Mouse (Mus musculus): ENCODE measurements around the gene Olfr894. TPM values are rescaled to one million over a fixed set of nuclear protein-coding genes. Genes with fewer than 3 reads are reported as not detected.
"Not testable (repeated sequence)": the region's sequence is repeated elsewhere in the genome, so short reads cannot be mapped to it uniquely, and the experiment has no call there.

Olfr894 gene
- not detected in 2 replicates for total RNA-seq (2014; rRNA removed)
- not detected in 2 replicates for polyA plus RNA-seq (2015; fragmentation: Nextera tagmentation; extraction: Ambion mirVana)

GRCm38 (mm10) chr9:38217755-38218154 is at the start of gene Olfr894:
Gene Olfr894, plus strand, starts transcription at chr9:38218055.
- Histone ChIP-seq H3K4me1 (ENCODE audit: insufficient read depth) (no peaks in the 10 kb centered on the region), H3K4me3 (ENCODE audit: low read depth, low read length) (no peak within 1 kb of the TSS), H3K36me3 (ENCODE audit: insufficient read depth) (no peaks in the 10 kb centered on the region), H3K9ac (no peak within 1 kb of the TSS), H3K27ac (ENCODE audit: low read depth, low read length) (no peak within 1 kb of the TSS), H3K4me2 (ENCODE audit: low read depth) (no peak within 1 kb of the TSS), H3K27me3 (ENCODE audit: insufficient read depth, low read length) (no peaks in the 10 kb centered on the region), H3K9me3 (ENCODE audit: low read length) (no peaks in the 10 kb centered on the region)
- DNase-seq (no peak), ATAC-seq (no peak)
- no peak for TF ChIP-seq CTCF (IDR thresholded peaks at IDR 0.05; ENCODE audit: low read depth)

- not testable (repeated sequence) for H3K9ac ChIP-seq; H3K36me3 ChIP-seq (ENCODE audit: insufficient read depth); H3K9me3 ChIP-seq (ENCODE audit: low read length); H3K4me1 ChIP-seq (ENCODE audit: insufficient read depth); H3K27ac ChIP-seq (ENCODE audit: low read depth, low read length); H3K27me3 ChIP-seq (ENCODE audit: insufficient read depth, low read length); ATAC-seq; DNase-seq; H3K4me3 ChIP-seq (ENCODE audit: low read depth, low read length); H3K4me2 ChIP-seq (ENCODE audit: low read depth)
- 37% methylated on average over 2 of the region's 2 CpGs for WGBS
These were observed 49.5 kb upstream of the Olfr894 start for GRCm38 (mm10) chr9:38168341-38168740.

DNA sequence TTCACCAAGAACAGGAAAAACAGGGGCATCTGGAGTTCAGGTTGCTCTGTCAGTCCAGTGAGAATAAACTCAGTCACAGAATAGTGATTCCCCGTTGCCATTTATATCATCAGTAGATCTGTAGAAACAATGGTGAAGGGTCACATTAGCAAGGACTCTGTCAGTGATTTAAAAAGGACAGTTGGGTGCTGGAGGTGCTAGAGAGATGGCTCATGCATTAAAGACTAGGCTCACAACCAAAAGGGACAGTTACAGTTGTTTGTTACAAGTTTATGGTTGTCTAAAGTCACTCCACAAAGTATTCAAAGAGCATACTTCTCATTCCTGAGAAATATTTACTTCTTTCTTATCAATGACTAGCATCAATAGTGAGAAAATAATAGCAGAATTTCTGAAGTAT is 37.1 kb upstream of the Olfr894 start, which contains the start of gene Olfr891:
Gene Olfr891, minus strand, starts transcription at position 101 of the 400 bp plus-strand sequence.
- H3K4me2 ChIP-seq (ENCODE audit: low read depth): no peak within 1 kb of the TSS
- no peaks in the 10 kb centered on the region for H3K27me3 ChIP-seq (ENCODE audit: insufficient read depth, low read length)
- H3K36me3 ChIP-seq (ENCODE audit: insufficient read depth): no peaks in the 10 kb centered on the region
- no peak within 1 kb of the TSS for H3K9ac ChIP-seq
- H3K9me3 ChIP-seq (ENCODE audit: low read length): 0 out of 2 replicates have a peak, but pooled peaks cover 3% of the 10 kb centered on the region
- H3K27ac ChIP-seq (ENCODE audit: low read depth, low read length): no peak within 1 kb of the TSS
- 88% methylated on average over 1 of the region's 1 CpGs for WGBS
- DNase-seq (no peak), ATAC-seq (no peak)
- no peak within 1 kb of the TSS for H3K4me3 ChIP-seq (ENCODE audit: low read depth, low read length)
- H3K4me1 ChIP-seq (ENCODE audit: insufficient read depth): no peaks in the 10 kb centered on the region
- TF ChIP-seq CTCF (IDR thresholded peaks at IDR 0.05; ENCODE audit: low read depth): no peak

- no peak within 1 kb of the TSS for H3K4me2 ChIP-seq (ENCODE audit: low read depth)
- WGBS: 89% methylated on average over 3 of the region's 3 CpGs
- no peaks in the 10 kb centered on the region for H3K36me3 ChIP-seq (ENCODE audit: insufficient read depth)
- H3K27me3 ChIP-seq (ENCODE audit: insufficient read depth, low read length): no peaks in the 10 kb centered on the region
- H3K27ac ChIP-seq (ENCODE audit: low read depth, low read length): no peak within 1 kb of the TSS
- TF ChIP-seq CTCF (IDR thresholded peaks at IDR 0.05; ENCODE audit: low read depth): no peak
- no peaks in the 10 kb centered on the region for H3K9me3 ChIP-seq (ENCODE audit: low read length)
- no peak within 1 kb of the TSS for H3K9ac ChIP-seq
- ATAC-seq (no peak), DNase-seq (no peak)
- no peak within 1 kb of the TSS for H3K4me3 ChIP-seq (ENCODE audit: low read depth, low read length)
- no peaks in the 10 kb centered on the region for H3K4me1 ChIP-seq (ENCODE audit: insufficient read depth)
These were observed 9.8 kb upstream of the Olfr894 start, which contains the start of gene Olfr893 for GRCm38 (mm10) chr9:38208065-38208464. Gene Olfr893, plus strand, starts transcription at chr9:38208365.

DNA sequence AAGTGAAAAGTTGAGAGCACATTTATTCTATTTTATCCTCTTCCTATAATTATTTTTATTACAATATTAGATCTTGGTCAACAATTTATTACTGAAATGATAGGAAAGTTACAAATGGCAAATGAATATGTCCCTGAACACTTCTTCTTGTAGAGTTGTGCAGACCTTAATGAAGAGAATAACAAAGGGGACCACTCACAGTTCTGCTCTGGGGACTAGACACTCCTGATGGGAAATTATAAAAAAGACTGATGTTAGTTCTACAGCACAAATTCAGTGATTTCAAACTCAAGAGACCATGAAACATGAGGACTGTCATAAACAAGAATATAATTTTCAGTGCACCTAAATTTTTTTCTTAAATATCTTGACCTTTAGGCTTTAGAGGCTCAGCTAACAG is 34.6 kb downstream of the Olfr894 start, which contains the start of gene Olfr143:
Gene Olfr143, plus strand, starts transcription at position 301 of the 400 bp plus-strand sequence.
- Histone ChIP-seq H3K36me3 (ENCODE audit: insufficient read depth) (no peaks in the 10 kb centered on the region), H3K9me3 (ENCODE audit: low read length) (no peaks in the 10 kb centered on the region), H3K4me3 (ENCODE audit: low read depth, low read length) (no peak within 1 kb of the TSS), H3K4me2 (ENCODE audit: low read depth) (no peak within 1 kb of the TSS), H3K27ac (ENCODE audit: low read depth, low read length) (no peak within 1 kb of the TSS), H3K4me1 (ENCODE audit: insufficient read depth) (no peaks in the 10 kb centered on the region), H3K9ac (no peak within 1 kb of the TSS), H3K27me3 (ENCODE audit: insufficient read depth, low read length) (no peaks in the 10 kb centered on the region)
- ATAC-seq (no peak), DNase-seq (no peak)
- no peak for TF ChIP-seq CTCF (IDR thresholded peaks at IDR 0.05; ENCODE audit: low read depth)

DNA sequence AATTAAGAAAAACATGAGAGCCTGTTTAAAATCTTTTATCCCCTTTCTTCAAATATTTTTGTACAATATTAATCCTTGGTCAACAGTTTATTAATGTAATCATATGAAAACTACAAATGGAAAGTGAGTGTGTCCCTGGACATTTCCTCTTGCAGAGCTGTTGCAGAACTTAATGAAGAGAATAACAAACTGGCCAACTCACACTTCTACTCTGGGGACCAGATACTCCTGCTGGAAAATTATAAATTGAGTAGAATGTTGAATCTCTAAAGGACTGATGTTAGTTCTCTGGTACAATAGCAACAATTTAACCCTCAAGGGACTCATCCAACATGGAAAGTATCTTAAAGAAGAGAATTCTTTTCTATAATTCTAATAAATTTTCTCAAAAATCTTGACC is 49.7 kb downstream of the Olfr894 start, which contains the start of gene Olfr895:
Gene Olfr895, plus strand, starts transcription at position 301 of the 400 bp plus-strand sequence.
- DNase-seq (no peak), ATAC-seq (no peak)
- TF ChIP-seq CTCF (IDR thresholded peaks at IDR 0.05; ENCODE audit: low read depth): no peak
- Histone ChIP-seq H3K4me2 (ENCODE audit: low read depth) (no peak within 1 kb of the TSS), H3K27me3 (ENCODE audit: insufficient read depth, low read length) (no peaks in the 10 kb centered on the region), H3K36me3 (ENCODE audit: insufficient read depth) (no peaks in the 10 kb centered on the region), H3K9ac (no peak within 1 kb of the TSS), H3K4me1 (ENCODE audit: insufficient read depth) (no peaks in the 10 kb centered on the region), H3K9me3 (ENCODE audit: low read length) (no peaks in the 10 kb centered on the region), H3K4me3 (ENCODE audit: low read depth, low read length) (no peak within 1 kb of the TSS), H3K27ac (ENCODE audit: low read depth, low read length) (no peak within 1 kb of the TSS)

Other genes with a start within 250 kb of the Olfr894 start
- not detected in 2 replicates for gene Olfr881, start 226.2 kb upstream of the Olfr894 start, total RNA-seq (2014; rRNA removed)
- gene Olfr881, start 226.2 kb upstream of the Olfr894 start, polyA plus RNA-seq (2015; fragmentation: Nextera tagmentation; extraction: Ambion mirVana): not detected in 2 replicates
- gene Olfr883, start 192.2 kb upstream of the Olfr894 start, total RNA-seq (2014; rRNA removed): not detected in 2 replicates
- not detected in 2 replicates for gene Olfr883, start 192.2 kb upstream of the Olfr894 start, polyA plus RNA-seq (2015; fragmentation: Nextera tagmentation; extraction: Ambion mirVana)
- not detected in 2 replicates for gene Olfr884, start 171.5 kb upstream of the Olfr894 start, total RNA-seq (2014; rRNA removed)
- gene Olfr884, start 171.5 kb upstream of the Olfr894 start, polyA plus RNA-seq (2015; fragmentation: Nextera tagmentation; extraction: Ambion mirVana): not detected in 2 replicates
- gene Olfr885, start 156.7 kb upstream of the Olfr894 start, total RNA-seq (2014; rRNA removed): not detected in 2 replicates
- gene Olfr885, start 156.7 kb upstream of the Olfr894 start, polyA plus RNA-seq (2015; fragmentation: Nextera tagmentation; extraction: Ambion mirVana): not detected in 2 replicates
- not detected in 2 replicates for gene Olfr887, start 134.0 kb upstream of the Olfr894 start, total RNA-seq (2014; rRNA removed)
- not detected in 2 replicates for gene Olfr887, start 134.0 kb upstream of the Olfr894 start, polyA plus RNA-seq (2015; fragmentation: Nextera tagmentation; extraction: Ambion mirVana)
- gene Olfr888, start 109.9 kb upstream of the Olfr894 start, total RNA-seq (2014; rRNA removed): not detected in 2 replicates
- gene Olfr888, start 109.9 kb upstream of the Olfr894 start, polyA plus RNA-seq (2015; fragmentation: Nextera tagmentation; extraction: Ambion mirVana): not detected in 2 replicates
- gene Olfr889, start 102.9 kb upstream of the Olfr894 start, total RNA-seq (2014; rRNA removed): not detected in 2 replicates
- gene Olfr889, start 102.9 kb upstream of the Olfr894 start, polyA plus RNA-seq (2015; fragmentation: Nextera tagmentation; extraction: Ambion mirVana): 0.02 and 0.04 TPM in 2 replicates
- not detected in 2 replicates for gene Olfr890, start 75.5 kb upstream of the Olfr894 start, total RNA-seq (2014; rRNA removed)
- not detected in 2 replicates for gene Olfr890, start 75.5 kb upstream of the Olfr894 start, polyA plus RNA-seq (2015; fragmentation: Nextera tagmentation; extraction: Ambion mirVana)
- not detected in 2 replicates for gene Olfr891, start 37.2 kb upstream of the Olfr894 start, total RNA-seq (2014; rRNA removed)
- not detected in 2 replicates for gene Olfr891, start 37.2 kb upstream of the Olfr894 start, polyA plus RNA-seq (2015; fragmentation: Nextera tagmentation; extraction: Ambion mirVana)
- gene Olfr893, start 9.7 kb upstream of the Olfr894 start, total RNA-seq (2014; rRNA removed): not detected in 2 replicates
- gene Olfr893, start 9.7 kb upstream of the Olfr894 start, polyA plus RNA-seq (2015; fragmentation: Nextera tagmentation; extraction: Ambion mirVana): not detected in 2 replicates
- not detected in 2 replicates for gene Olfr143, start 34.7 kb downstream of the Olfr894 start, total RNA-seq (2014; rRNA removed)
- gene Olfr143, start 34.7 kb downstream of the Olfr894 start, polyA plus RNA-seq (2015; fragmentation: Nextera tagmentation; extraction: Ambion mirVana): not detected in 2 replicates
- gene Olfr895, start 49.8 kb downstream of the Olfr894 start, total RNA-seq (2014; rRNA removed): not detected in 2 replicates
- not detected in 2 replicates for gene Olfr895, start 49.8 kb downstream of the Olfr894 start, polyA plus RNA-seq (2015; fragmentation: Nextera tagmentation; extraction: Ambion mirVana)
- gene Olfr896-ps1, start 73.1 kb downstream of the Olfr894 start, total RNA-seq (2014; rRNA removed): not detected in 2 replicates
- gene Olfr896-ps1, start 73.1 kb downstream of the Olfr894 start, polyA plus RNA-seq (2015; fragmentation: Nextera tagmentation; extraction: Ambion mirVana): not detected in 2 replicates
- gene Olfr25, start 111.0 kb downstream of the Olfr894 start, total RNA-seq (2014; rRNA removed): not detected in 2 replicates
- gene Olfr25, start 111.0 kb downstream of the Olfr894 start, polyA plus RNA-seq (2015; fragmentation: Nextera tagmentation; extraction: Ambion mirVana): not detected in 2 replicates
- gene Olfr898, start 130.4 kb downstream of the Olfr894 start, total RNA-seq (2014; rRNA removed): not detected in 2 replicates
- gene Olfr898, start 130.4 kb downstream of the Olfr894 start, polyA plus RNA-seq (2015; fragmentation: Nextera tagmentation; extraction: Ambion mirVana): not detected in 2 replicates
- gene Olfr250, start 148.8 kb downstream of the Olfr894 start, total RNA-seq (2014; rRNA removed): not detected in 2 replicates
- not detected in 2 replicates for gene Olfr250, start 148.8 kb downstream of the Olfr894 start, polyA plus RNA-seq (2015; fragmentation: Nextera tagmentation; extraction: Ambion mirVana)
- gene Olfr251, start 159.0 kb downstream of the Olfr894 start, total RNA-seq (2014; rRNA removed): not detected in 2 replicates
- not detected in 2 replicates for gene Olfr251, start 159.0 kb downstream of the Olfr894 start, polyA plus RNA-seq (2015; fragmentation: Nextera tagmentation; extraction: Ambion mirVana)
- not detected in 2 replicates for gene Olfr147, start 183.6 kb downstream of the Olfr894 start, total RNA-seq (2014; rRNA removed)
- gene Olfr147, start 183.6 kb downstream of the Olfr894 start, polyA plus RNA-seq (2015; fragmentation: Nextera tagmentation; extraction: Ambion mirVana): not detected in 2 replicates
- gene Olfr901, start 211.4 kb downstream of the Olfr894 start, total RNA-seq (2014; rRNA removed): not detected in 2 replicates
- gene Olfr901, start 211.4 kb downstream of the Olfr894 start, polyA plus RNA-seq (2015; fragmentation: Nextera tagmentation; extraction: Ambion mirVana): not detected in 2 replicates
- not detected in 2 replicates for gene Olfr902, start 229.6 kb downstream of the Olfr894 start, total RNA-seq (2014; rRNA removed)
- gene Olfr902, start 229.6 kb downstream of the Olfr894 start, polyA plus RNA-seq (2015; fragmentation: Nextera tagmentation; extraction: Ambion mirVana): not detected in 2 replicates
- gene Olfr904, start 245.1 kb downstream of the Olfr894 start, total RNA-seq (2014; rRNA removed): not detected in 2 replicates
- gene Olfr904, start 245.1 kb downstream of the Olfr894 start, polyA plus RNA-seq (2015; fragmentation: Nextera tagmentation; extraction: Ambion mirVana): not detected in 2 replicates